Mouse (Mus musculus): ENCODE data around the gene Rex2. TPM values are rescaled to one million over a fixed set of nuclear protein-coding genes. Genes with fewer than 3 reads are reported as not detected.

The Rex2 gene
- 1 to 10 TPM; 2.4 to 2.6 TPM for total RNA-seq (2023)

DNA sequence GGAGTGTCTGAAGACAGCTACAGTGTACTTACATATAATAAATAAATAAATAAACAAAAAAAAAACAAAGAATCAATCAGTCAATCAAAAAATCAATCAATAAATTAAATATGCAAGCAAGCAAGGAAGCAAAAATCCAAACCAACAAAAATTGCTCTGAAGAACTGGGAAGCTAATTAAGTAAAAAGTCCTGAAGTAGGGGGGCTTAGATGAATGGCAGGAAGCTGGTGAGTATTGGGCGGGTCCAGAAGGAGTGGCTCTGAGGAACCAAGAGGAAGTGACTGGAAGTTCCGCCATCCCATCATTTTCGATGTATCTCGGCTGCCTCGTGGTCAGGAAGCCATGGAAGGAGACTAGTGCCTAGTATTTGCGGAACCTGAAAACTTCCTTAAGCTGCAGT lies at the start of gene Rex2:
Rex2 (plus strand) TSS at position 301 of the 400 bp plus-strand sequence.

Other genes starting within 250 kb of the Rex2 start
- gene Gm21411, start 112.3 kb upstream of the Rex2 start, total RNA-seq (2023), result 1 to 10 TPM in 1 of 2 experiments, not detected in 1; 1.2 TPM
- gene Zfp989, start 49.9 kb upstream of the Rex2 start, total RNA-seq (2023), result under 1 TPM in 1 of 2 experiments, not detected in 1; 0.92 TPM
- 10 to 100 TPM in 1 of 2 experiments, 1 to 10 TPM in 1; 5.9 to 10.4 TPM for gene Zfp991, start 110.2 kb downstream of the Rex2 start, total RNA-seq (2023)

Measured in B cell, adult 67 days (primary cell).